Mouse (Mus musculus) brain, embryonic 14.5 days (tissue): Measurements from ENCODE around the gene Ostm1. TPM values are rescaled to one million over a fixed set of nuclear protein-coding genes. Genes with fewer than 3 reads are reported as not detected.
A peak's percentile ranks its signal among the peaks of the same experiment; 100 is the strongest.

Experiments
- DNase-seq: peaks from one replicate; pipeline ENCODE4 v3.0.0-alpha.2; 2011; ENCODE audit warnings: low read depth
- CTCF ChIP-seq: fragments of 200-500 bp; IDR thresholded peaks from 2 replicates; pipeline ENCODE4 v1.5.1; 2012; ENCODE audit warnings: inconsistent platforms, mild to moderate bottlenecking, moderate library complexity, borderline replicate concordance; ENCODE audit not compliant: insufficient read depth, insufficient read length; ENCODE audit errors: extremely low read depth
- POLR2A ChIP-seq: fragments of 200-500 bp; IDR thresholded peaks from 2 replicates; pipeline ENCODE4 v1.6.1; 2012; ENCODE audit warnings: mild to moderate bottlenecking, inconsistent platforms, borderline replicate concordance; ENCODE audit not compliant: poor library complexity, insufficient read depth, insufficient read length, severe bottlenecking; ENCODE audit errors: extremely low read depth
- polyA plus RNA-seq: library from polyadenylated mRNA; depleted of rRNA; stranded (reverse); fragments of >200 nt; gene quantifications from 2 replicates; pipeline ENCODE4 v1.2.3, GENCODE M21; 2012; rRNA removed

The Ostm1 gene
- polyA plus RNA-seq, 1 experiment = 29.2 TPM

GRCm38 (mm10) chr10:42723275-42724232 lies 139.9 kb downstream of the Ostm1 start:
- TF ChIP-seq CTCF (no peak), POLR2A (no peak)
- DNase-seq = peak; percentile 39

GRCm38 (mm10) chr10:42729607-42730006 lies 146.0 kb downstream of the Ostm1 start:
- DNase-seq = no peak

GRCm38 (mm10) chr10:42734546-42735060 lies 151.0 kb downstream of the Ostm1 start:
- TF ChIP-seq CTCF = peak; percentile 56; the same call in 1 of the 2 replicates
- TF ChIP-seq POLR2A = no peak
- peak; percentile 76 for DNase-seq

More at GRCm38 (mm10) chr10:42729607-42730006, 146.0 kb downstream of the Ostm1 start:
- TF ChIP-seq CTCF = no peak
- no peak for TF ChIP-seq POLR2A

GRCm38 (mm10) chr10:42751813-42752212 lies 168.2 kb downstream of the Ostm1 start:
- TF ChIP-seq CTCF = no peak
- no peak for TF ChIP-seq POLR2A
- DNase-seq = no peak

Other genes starting within 250 kb of the Ostm1 start
- 4.4 and 4.9 TPM in 2 replicates for gene Afg1l, start 105.3 kb upstream of the Ostm1 start, polyA plus RNA-seq
- gene Snx3, start 81.8 kb upstream of the Ostm1 start, polyA plus RNA-seq = 269 and 325 TPM in 2 replicates
- 14.6 and 34.7 TPM in 2 replicates for gene Nr2e1, start 190 bp upstream of the Ostm1 start, polyA plus RNA-seq
- 31.9 and 44.3 TPM in 2 replicates for gene Sec63, start 177.7 kb downstream of the Ostm1 start, polyA plus RNA-seq